Mouse (Mus musculus): ENCODE measurements around the gene Fam81b. TPM values are rescaled to one million over a fixed set of nuclear protein-coding genes. Genes with fewer than 3 reads are reported as not detected.

The Fam81b gene
- total and polyA plus RNA-seq, 3 experiments = not detected

DNA sequence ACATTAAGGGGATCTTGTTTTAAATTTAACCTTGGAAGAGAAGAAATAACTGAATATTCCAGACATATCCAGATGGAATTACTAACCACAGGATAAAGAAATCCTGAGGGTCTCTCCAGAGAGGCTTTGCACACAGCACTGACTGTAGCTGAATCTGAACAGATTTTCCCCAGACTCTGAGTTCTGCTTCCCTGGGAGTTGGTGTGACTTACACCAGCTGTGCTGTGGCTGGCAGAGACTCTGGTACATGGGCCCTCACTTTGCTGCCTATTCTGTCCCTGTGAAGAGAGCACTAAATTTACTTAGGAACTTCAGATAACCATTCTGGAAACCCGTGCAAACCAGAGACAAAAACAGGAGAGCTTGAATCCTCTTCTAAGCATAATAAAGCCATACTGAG, 46.1 kb downstream of the Fam81b start:
- no peak for DNase-seq (ENCODE audit: extremely low read depth)
- no peak overlapping the region for H3K4me3 ChIP-seq (replicated peaks in 1 of 3; ENCODE audit: low read depth in 2 of 3, low read length in 2 of 3, poor library complexity in 1 of 3)
- peaks cover 25 to 49% of the 10 kb centered on the region in 2 experiments for H3K4me1 ChIP-seq (ENCODE audit: control insufficient read depth in 1 of 2, insufficient read depth in 2 of 2)
- no peak overlapping the region for H3K27ac ChIP-seq (ENCODE audit: insufficient read depth, low read depth)
- no peak overlapping the region for H3K9ac ChIP-seq (ENCODE audit: insufficient read depth, low read depth)
- in situ Hi-C loops (cut with MboI; ENCODE audit: low pct_ligation_motif_present, low pct_unique_long_range_greater_than_20kb, low sequenced_read_pairs) (no loop called here), dilution Hi-C loops (cut with MboI; ENCODE audit: extremely low pct_ligation_motif_present, extremely low pct_unique_long_range_greater_than_20kb, low sequenced_read_pairs) (no loop called here)
- H3K36me3 ChIP-seq (replicated peaks in 1 of 2; ENCODE audit: control insufficient read depth in 1 of 2, insufficient read depth in 1 of 2, low read length in 1 of 2) = no peaks in the 10 kb centered on the region
- no peaks in the 10 kb centered on the region for H3K79me2 ChIP-seq (replicated peaks; ENCODE audit: control insufficient read depth, extremely low read depth, insufficient read depth, poor library complexity, severe bottlenecking)
- H3K9me3 ChIP-seq (replicated peaks; ENCODE audit: low read length) = peaks cover 2% of the 10 kb centered on the region
- H3K4me2 ChIP-seq (ENCODE audit: insufficient read depth, low read depth, poor library complexity, severe bottlenecking) = no peak overlapping the region
- TF ChIP-seq ETS1 (conservative IDR thresholded peaks at IDR 0.05; ENCODE audit: low read depth, low read length) = no peak
- TF ChIP-seq HCFC1 (IDR thresholded peaks at IDR 0.05; ENCODE audit: low read depth, low read length) = no peak
- TF ChIP-seq KAT2A (IDR thresholded peaks at IDR 0.05; ENCODE audit: insufficient replicate concordance, low read length) = no peak
- TF ChIP-seq MAFK (IDR thresholded peaks at IDR 0.05; ENCODE audit: insufficient replicate concordance, low read length) = no peak
- TF ChIP-seq ZMIZ1 (IDR thresholded peaks at IDR 0.05; ENCODE audit: low read depth, low read length) = no peak
- no peak for TF ChIP-seq EP300 (IDR thresholded peaks at IDR 0.05; ENCODE audit: low read length)
- TF ChIP-seq JUND (conservative IDR thresholded peaks at IDR 0.05; ENCODE audit: low read depth, low read length) = no peak
- TF ChIP-seq MAZ (IDR thresholded peaks at IDR 0.05; ENCODE audit: low read depth, low read length) = no peak
- no peak for TF ChIP-seq RCOR1 (conservative IDR thresholded peaks at IDR 0.05; ENCODE audit: low read depth, low read length)
- TF ChIP-seq USF1 (IDR thresholded peaks at IDR 0.05; ENCODE audit: low read depth, low read length) = no peak
- no peak for TF ChIP-seq MEF2A (IDR thresholded peaks at IDR 0.05; ENCODE audit: borderline replicate concordance, low read depth, low read length)
- TF ChIP-seq MYC (IDR thresholded peaks at IDR 0.05; ENCODE audit: low read depth, low read length) = no peak
- H3K27me3 ChIP-seq (replicated peaks) = no peaks in the 10 kb centered on the region

DNA sequence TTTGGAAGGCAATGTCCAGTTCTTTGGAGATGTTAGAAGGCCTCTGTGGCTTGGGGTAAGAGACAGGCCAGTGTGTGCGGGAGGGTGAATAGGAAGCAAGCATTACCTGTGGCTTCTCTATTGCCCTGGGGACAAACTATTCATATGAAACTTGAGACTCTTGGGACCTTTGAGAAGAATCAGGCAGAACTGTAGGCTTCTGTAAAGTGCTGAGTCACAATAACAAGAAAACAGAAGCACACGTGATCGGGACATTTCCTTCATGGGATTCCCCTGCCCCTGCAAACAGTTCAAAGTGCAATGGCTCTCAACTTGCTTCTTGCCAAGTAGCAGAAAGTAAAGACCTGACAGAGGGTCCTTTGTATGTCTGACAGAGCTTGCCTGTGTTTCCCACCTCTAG, 48.5 kb downstream of the Fam81b start:
- dilution Hi-C loops (cut with MboI; ENCODE audit: extremely low pct_ligation_motif_present, extremely low pct_unique_long_range_greater_than_20kb, low sequenced_read_pairs) = no loop called here
- Histone ChIP-seq H3K4me2 (ENCODE audit: insufficient read depth, low read depth, poor library complexity, severe bottlenecking) (peak overlapping the region; percentile 81), H3K4me1 (ENCODE audit: control insufficient read depth in 1 of 2, insufficient read depth in 2 of 2) (peaks cover 25 to 58% of the 10 kb centered on the region in 2 experiments), H3K4me3 (replicated peaks in 1 of 3; ENCODE audit: low read depth in 2 of 3, low read length in 2 of 3, poor library complexity in 1 of 3) (no peak overlapping the region), H3K79me2 (replicated peaks; ENCODE audit: control insufficient read depth, extremely low read depth, insufficient read depth, poor library complexity, severe bottlenecking) (no peaks in the 10 kb centered on the region), H3K27ac (ENCODE audit: insufficient read depth, low read depth) (peak overlapping the region; percentile 89), H3K9me3 (replicated peaks; ENCODE audit: low read length) (peaks cover 4% of the 10 kb centered on the region), H3K27me3 (replicated peaks) (no peaks in the 10 kb centered on the region), H3K36me3 (replicated peaks in 1 of 2; ENCODE audit: control insufficient read depth in 1 of 2, insufficient read depth in 1 of 2, low read length in 1 of 2) (no peaks in the 10 kb centered on the region), H3K9ac (ENCODE audit: insufficient read depth, low read depth) (peak overlapping the region; percentile 35)
- DNase-seq (ENCODE audit: extremely low read depth) = peak; percentile 88
- in situ Hi-C loops (cut with MboI; ENCODE audit: low pct_ligation_motif_present, low pct_unique_long_range_greater_than_20kb, low sequenced_read_pairs) = no loop called here
- TF ChIP-seq USF2 (conservative IDR thresholded peaks at IDR 0.05; ENCODE audit: low read depth, low read length) = peak; percentile 86
- TF ChIP-seq POLR2A (IDR thresholded peaks at IDR 0.05; ENCODE audit: low read depth, low read length) = no peak
- no peak for TF ChIP-seq ZNF384 (IDR thresholded peaks at IDR 0.05; ENCODE audit: low read depth, low read length)
- no peak for TF ChIP-seq ZC3H11A (IDR thresholded peaks at IDR 0.05; ENCODE audit: low read depth, low read length)
- no peak for TF ChIP-seq NRF1 (IDR thresholded peaks at IDR 0.05; ENCODE audit: low read depth, low read length)
- peak; percentile 99 for TF ChIP-seq MAFK (IDR thresholded peaks at IDR 0.05; ENCODE audit: insufficient replicate concordance, low read length)
- 0 out of 2 replicates have a peak, but pooled peaks have one; percentile 69 for TF ChIP-seq SIN3A (IDR thresholded peaks at IDR 0.05; ENCODE audit: low read length)
- TF ChIP-seq EP300 (IDR thresholded peaks at IDR 0.05; ENCODE audit: low read length) = peak; percentile 86
- TF ChIP-seq PAX5 (IDR thresholded peaks at IDR 0.05; ENCODE audit: low read length) = no peak
- 0 out of 2 replicates have a peak, but pooled peaks have one; percentile 29 for TF ChIP-seq MAZ (IDR thresholded peaks at IDR 0.05; ENCODE audit: low read depth, low read length)
- peak; percentile 85 for TF ChIP-seq MEF2A (IDR thresholded peaks at IDR 0.05; ENCODE audit: borderline replicate concordance, low read depth, low read length)
- no peak for TF ChIP-seq UBTF (IDR thresholded peaks at IDR 0.05; ENCODE audit: low read depth, low read length)
- peak; percentile 96 for TF ChIP-seq ETS1 (conservative IDR thresholded peaks at IDR 0.05; ENCODE audit: low read depth, low read length)
- TF ChIP-seq JUN (IDR thresholded peaks at IDR 0.05; ENCODE audit: insufficient read depth, low read depth, low read length) = no peak; the same call in 1 of the 2 replicates
- TF ChIP-seq MXI1 (IDR thresholded peaks at IDR 0.05; ENCODE audit: low read depth, low read length) = no peak; the same call in 1 of the 2 replicates
- TF ChIP-seq TCF12 (IDR thresholded peaks at IDR 0.05; ENCODE audit: low read depth, low read length) = peak; percentile 68
- 0 out of 2 replicates have a peak, but pooled peaks have one; percentile 52 for TF ChIP-seq KAT2A (IDR thresholded peaks at IDR 0.05; ENCODE audit: insufficient replicate concordance, low read length)
- no peak for TF ChIP-seq CTCF (conservative IDR thresholded peaks at IDR 0.05 in 1 of 2, IDR thresholded peaks at IDR 0.05 in 1 of 2; ENCODE audit: low read depth in 2 of 2, low read length in 2 of 2)
- TF ChIP-seq CHD2 (IDR thresholded peaks at IDR 0.05; ENCODE audit: low read length) = no peak
- no peak for TF ChIP-seq SMC3 (IDR thresholded peaks at IDR 0.05; ENCODE audit: low read depth, low read length)
- TF ChIP-seq TBP (conservative IDR thresholded peaks at IDR 0.05; ENCODE audit: low read depth, low read length) = no peak
- TF ChIP-seq E2F4 (IDR thresholded peaks at IDR 0.05; ENCODE audit: insufficient replicate concordance, low read depth, low read length) = no peak
- TF ChIP-seq RCOR1 (conservative IDR thresholded peaks at IDR 0.05; ENCODE audit: low read depth, low read length) = no peak
- TF ChIP-seq ZMIZ1 (IDR thresholded peaks at IDR 0.05; ENCODE audit: low read depth, low read length) = no peak
- TF ChIP-seq GABPA (IDR thresholded peaks at IDR 0.05; ENCODE audit: insufficient replicate concordance, low read depth, low read length) = peak; percentile 73
- peak; percentile 89 for TF ChIP-seq USF1 (IDR thresholded peaks at IDR 0.05; ENCODE audit: low read depth, low read length)
- TF ChIP-seq ZKSCAN1 (IDR thresholded peaks at IDR 0.05; ENCODE audit: borderline replicate concordance, low read depth, low read length) = no peak
- TF ChIP-seq NELFE (IDR thresholded peaks at IDR 0.05; ENCODE audit: low read depth, low read length) = no peak; the same call in 1 of the 2 replicates
- 0 out of 2 replicates have a peak, but pooled peaks have one; percentile 12 for TF ChIP-seq HCFC1 (IDR thresholded peaks at IDR 0.05; ENCODE audit: low read depth, low read length)

Measured in CH12.LX (cell line).